Mouse (Mus musculus) G1E (cell line): Measurements from ENCODE around the gene Harbi1. TPM values are rescaled to one million over a fixed set of nuclear protein-coding genes. Genes with fewer than 3 reads are reported as not detected.
A peak's percentile ranks its signal among the peaks of the same experiment; 100 is the strongest.

Source experiments
- ATAC-seq: 2 replicates; pipeline ENCODE4 v1.8.0; 2016; ENCODE audit warnings: mild to moderate bottlenecking; ENCODE audit not compliant: insufficient number of reproducible peaks, poor library complexity, low FRiP score, severe bottlenecking; ENCODE audit errors: extremely low read depth
- DNase-seq: peaks from one replicate; pipeline ENCODE4 v3.0.0; 2012; ENCODE audit warnings: low spot score
- H3K27me3 ChIP-seq: 2 replicates; pipeline ENCODE4 v1.6.1; 2012; ENCODE audit warnings: mild to moderate bottlenecking, low read length, inconsistent platforms; ENCODE audit not compliant: insufficient read depth
- H3K36me3 ChIP-seq: replicated peaks from 2 replicates; pipeline ENCODE3; 2012; ENCODE audit warnings: mild to moderate bottlenecking, inconsistent platforms
- H3K4me1 ChIP-seq: 2 replicates; pipeline ENCODE4 v1.6.1; 2012; ENCODE audit warnings: low read depth, low read length, inconsistent platforms, mixed read lengths; ENCODE audit not compliant: insufficient read depth
- H3K4me3 ChIP-seq: 2 replicates; pipeline ENCODE4 v1.5.1; 2012; ENCODE audit warnings: low read depth, mild to moderate bottlenecking, inconsistent platforms, low read length, moderate library complexity, mixed read lengths
- H3K9me3 ChIP-seq: replicated peaks from 2 replicates; pipeline ENCODE4 v1.6.1; 2012; ENCODE audit warnings: inconsistent platforms
- CTCF ChIP-seq: IDR thresholded peaks from 2 replicates; pipeline ENCODE4 v1.5.1; 2012; ENCODE audit warnings: low read depth, low read length, inconsistent platforms, mixed read lengths
- GATA1 ChIP-seq: IDR thresholded peaks from 2 replicates; pipeline ENCODE4 v1.6.1; 2012; ENCODE audit warnings: borderline replicate concordance, low read length, inconsistent platforms, mixed read lengths
- GATA2 ChIP-seq: IDR thresholded peaks from 2 replicates; pipeline ENCODE4 v1.6.1; 2012; ENCODE audit warnings: low read depth, low read length, inconsistent platforms, borderline replicate concordance
- POLR2AphosphoS5 ChIP-seq: IDR thresholded peaks from 2 replicates; pipeline ENCODE4 v1.6.1; 2012; ENCODE audit warnings: low read depth, low read length, inconsistent platforms; ENCODE audit not compliant: insufficient replicate concordance
- TAL1 ChIP-seq: conservative IDR thresholded peaks from 2 replicates; pipeline ENCODE4 v1.6.1; 2012; ENCODE audit warnings: low read depth, low read length, inconsistent platforms, mixed read lengths
- polyA plus RNA-seq: library from polyadenylated mRNA; stranded (reverse); fragments of >175 nt; gene quantifications from 2 replicates; pipeline ENCODE4 v1.2.3, GENCODE M21; 2012
- total RNA-seq, 2 experiments: library from RNA; stranded (forward) in 1 of 2; stranded (reverse) in 1 of 2; fragments of 200-1000 nt in 1 of 2; fragments of >200 nt in 1 of 2; fragmentation: Nextera tagmentation in 1 of 2; gene quantifications; 2 replicates each; pipeline ENCODE4 v1.2.3; 2014 to 2017

The Harbi1 gene
- total and polyA plus RNA-seq, 3 experiments: 2.9 to 15.2 (median 14.8) TPM

DNA sequence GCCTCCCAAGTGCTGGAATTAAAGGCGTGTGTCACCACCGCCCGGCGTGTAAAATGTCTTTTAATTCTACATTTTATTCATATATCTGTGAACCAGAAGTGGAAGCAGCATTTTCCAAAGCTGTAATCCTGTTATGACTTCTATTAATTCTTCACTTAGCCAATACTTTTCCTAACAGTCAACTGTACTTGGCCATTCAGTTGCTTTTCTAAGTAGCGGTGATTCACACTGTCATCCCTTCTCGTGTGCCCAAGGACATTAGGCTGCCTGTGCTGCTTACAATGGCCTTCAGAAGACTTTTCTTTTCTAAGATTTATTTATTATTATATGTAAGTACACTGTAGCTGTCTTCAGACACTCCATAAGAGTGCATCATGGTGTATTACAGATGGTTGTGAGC lies 2.3 kb upstream of the Harbi1 start:
- peaks cover 14% of the 10 kb centered on the region for H3K36me3 ChIP-seq
- DNase-seq: no peak

GRCm38 (mm10) chr2:91711256-91711925 lies 739 bp downstream of the Harbi1 start:
- Histone ChIP-seq H3K9me3 (no peaks in the 10 kb centered on the region), H3K4me1 (peaks cover 25% of the 10 kb centered on the region), H3K4me3 (peak overlapping the region; percentile 85), H3K36me3 (peaks cover 26% of the 10 kb centered on the region), H3K27me3 (no peaks in the 10 kb centered on the region)
- peak; percentile 12 for DNase-seq
- no peak for TF ChIP-seq CTCF
- TF ChIP-seq TAL1: no peak
- no peak for TF ChIP-seq GATA2
- TF ChIP-seq POLR2AphosphoS5: no peak
- TF ChIP-seq GATA1: no peak
- ATAC-seq: no peak

More for the DNA sequence above, 2.3 kb upstream of the Harbi1 start:
- no peak overlapping the region for H3K4me3 ChIP-seq
- TF ChIP-seq POLR2AphosphoS5 (no peak), GATA2 (no peak), TAL1 (no peak), GATA1 (no peak), CTCF (no peak)
- peaks cover 22% of the 10 kb centered on the region for H3K4me1 ChIP-seq
- no peak for ATAC-seq
- no peaks in the 10 kb centered on the region for H3K27me3 ChIP-seq
- no peaks in the 10 kb centered on the region for H3K9me3 ChIP-seq

GRCm38 (mm10) chr2:91714921-91715320 lies 4.3 kb downstream of the Harbi1 start:
- H3K4me3 ChIP-seq: no peak overlapping the region
- DNase-seq: no peak
- H3K27me3 ChIP-seq: no peaks in the 10 kb centered on the region
- H3K36me3 ChIP-seq: peaks cover 50% of the 10 kb centered on the region
- no peak for ATAC-seq
- peaks cover 19% of the 10 kb centered on the region for H3K4me1 ChIP-seq
- TF ChIP-seq CTCF: no peak
- no peak for TF ChIP-seq TAL1
- no peak for TF ChIP-seq GATA2
- TF ChIP-seq GATA1: no peak
- no peak for TF ChIP-seq POLR2AphosphoS5
- H3K9me3 ChIP-seq: no peaks in the 10 kb centered on the region

GRCm38 (mm10) chr2:91718276-91718675 lies 7.6 kb downstream of the Harbi1 start:
- TF ChIP-seq TAL1 (no peak), POLR2AphosphoS5 (no peak), CTCF (no peak), GATA2 (no peak), GATA1 (no peak)
- DNase-seq (no peak), ATAC-seq (no peak)
- Histone ChIP-seq H3K36me3 (peaks cover 59% of the 10 kb centered on the region), H3K4me1 (peaks cover 3% of the 10 kb centered on the region; the same call in 1 of the 2 replicates), H3K4me3 (no peak overlapping the region), H3K27me3 (no peaks in the 10 kb centered on the region), H3K9me3 (no peaks in the 10 kb centered on the region)

- DNase-seq (no peak), ATAC-seq (no peak)
- Histone ChIP-seq H3K36me3 (peaks cover 29% of the 10 kb centered on the region), H3K4me3 (no peak overlapping the region), H3K27me3 (no peaks in the 10 kb centered on the region), H3K9me3 (no peaks in the 10 kb centered on the region), H3K4me1 (peaks cover 28% of the 10 kb centered on the region)
- no peak for TF ChIP-seq POLR2AphosphoS5
- no peak for TF ChIP-seq TAL1
- no peak for TF ChIP-seq GATA1
- no peak for TF ChIP-seq GATA2
- TF ChIP-seq CTCF: no peak
Observed at GRCm38 (mm10) chr2:91723382-91723781, 12.7 kb downstream of the Harbi1 start.

DNA sequence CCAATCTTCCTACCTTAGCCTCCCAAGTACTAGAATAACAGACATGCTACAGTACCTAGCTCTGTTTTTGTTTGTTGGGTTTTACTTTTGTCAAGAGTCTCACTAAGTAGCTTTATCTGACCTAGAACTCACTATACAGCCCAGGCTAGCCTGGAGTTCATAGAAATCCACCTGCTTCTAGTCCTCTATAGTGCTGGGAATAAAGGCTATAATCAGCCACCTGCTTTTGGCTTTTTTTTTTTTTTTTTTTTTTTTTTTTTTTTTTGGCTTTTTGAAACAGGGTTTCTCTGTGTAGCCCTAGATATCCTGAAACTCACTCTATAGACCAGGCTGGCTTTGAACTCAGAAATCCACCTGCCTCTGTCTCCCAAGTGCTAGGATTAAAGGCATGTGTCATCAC lies 13.3 kb downstream of the Harbi1 start:
- ATAC-seq (no peak), DNase-seq (no peak)
- Histone ChIP-seq H3K27me3 (no peaks in the 10 kb centered on the region), H3K36me3 (peaks cover 24% of the 10 kb centered on the region), H3K4me3 (no peak overlapping the region), H3K9me3 (no peaks in the 10 kb centered on the region), H3K4me1 (peaks cover 32% of the 10 kb centered on the region)
- TF ChIP-seq GATA2 (no peak), GATA1 (no peak), CTCF (no peak), TAL1 (no peak), POLR2AphosphoS5 (no peak)
